Mouse (Mus musculus): ENCODE measurements around the gene Muc5b. TPM values are rescaled to one million over a fixed set of nuclear protein-coding genes. Genes with fewer than 3 reads are reported as not detected.

Muc5b gene
- 66.0 TPM for polyA plus RNA-seq (2014; fragmentation: Illumina TruSeq; extraction: RNeasy Lipid Tissue Mini Kit (QIAGEN cat#74804); ENCODE audit: low read depth, low replicate concordance)

GRCm38 (mm10) chr7:141838779-141839178 is at the start of gene Muc5b:
Gene Muc5b (plus strand): TSS chr7:141839070.

GRCm38 (mm10) chr7:141918407-141918806 is 79.5 kb downstream of the Muc5b start, which contains the start of gene Tollip:
Gene Tollip (minus strand): TSS chr7:141918507.

Other genes with a start within 250 kb of the Muc5b start
- gene Muc6, start 183.8 kb upstream of the Muc5b start, polyA plus RNA-seq (2014; fragmentation: Illumina TruSeq; extraction: RNeasy Lipid Tissue Mini Kit (QIAGEN cat#74804); ENCODE audit: low read depth, low replicate concordance): not detected
- 5.9 TPM for gene Muc2, start 148.7 kb upstream of the Muc5b start, polyA plus RNA-seq (2014; fragmentation: Illumina TruSeq; extraction: RNeasy Lipid Tissue Mini Kit (QIAGEN cat#74804); ENCODE audit: low read depth, low replicate concordance)
- not detected for gene Muc5ac, start 50.1 kb upstream of the Muc5b start, polyA plus RNA-seq (2014; fragmentation: Illumina TruSeq; extraction: RNeasy Lipid Tissue Mini Kit (QIAGEN cat#74804); ENCODE audit: low read depth, low replicate concordance)
- 61.8 TPM for gene Tollip, start 79.4 kb downstream of the Muc5b start, polyA plus RNA-seq (2014; fragmentation: Illumina TruSeq; extraction: RNeasy Lipid Tissue Mini Kit (QIAGEN cat#74804); ENCODE audit: low read depth, low replicate concordance)
- gene Brsk2, start 110.7 kb downstream of the Muc5b start, polyA plus RNA-seq (2014; fragmentation: Illumina TruSeq; extraction: RNeasy Lipid Tissue Mini Kit (QIAGEN cat#74804); ENCODE audit: low read depth, low replicate concordance): 1.3 TPM
- 41.4 TPM for gene Mob2, start 222.0 kb downstream of the Muc5b start, polyA plus RNA-seq (2014; fragmentation: Illumina TruSeq; extraction: RNeasy Lipid Tissue Mini Kit (QIAGEN cat#74804); ENCODE audit: low read depth, low replicate concordance)

Data from adipose tissue, adult 10 weeks (tissue).